Mouse (Mus musculus) cortical plate, adult 2 months (tissue): ENCODE results near the gene Snx29.
A peak's percentile ranks its signal among the peaks of the same experiment; 100 is the strongest.

Experiments
- CTCF ChIP-seq: fragments of 200-500 bp; IDR thresholded peaks from 2 replicates; pipeline ENCODE4 v1.5.1; 2011; ENCODE audit warnings: mild to moderate bottlenecking, control low read depth, low read length; ENCODE audit not compliant: insufficient read depth; ENCODE audit errors: extremely low read depth
- POLR2A ChIP-seq: fragments of 200-500 bp; IDR thresholded peaks from 2 replicates; pipeline ENCODE4 v1.6.1; 2011; ENCODE audit warnings: mild to moderate bottlenecking, low read length, control low read depth; ENCODE audit not compliant: insufficient read depth; ENCODE audit errors: extremely low read depth

GRCm38 (mm10) chr16:11691487-11692200, 368.9 kb downstream of the Snx29 start:
- TF ChIP-seq POLR2A (no peak), CTCF (peak; percentile 28)
